Mouse (Mus musculus) heart, postnatal 10 days (tissue): Measurements from ENCODE around the gene Arntl. TPM values are rescaled to one million over a fixed set of nuclear protein-coding genes. Genes with fewer than 3 reads are reported as not detected.

Experiments
- DNase-seq, 2 experiments: peaks; one replicate each; pipeline ENCODE4 v3.0.0; 2021
- intact Hi-C: fragments of 180-260 bp; cut with DNase I; formaldehyde crosslinking; loops from one replicate; pipeline ENCODE4 v1.15.1; 2025
- total RNA-seq, 2 experiments: library from RNA; stranded (reverse); gene quantifications; 2 replicates each; pipeline ENCODE4 v1.2.3; 2021

Gene Arntl
- total RNA-seq, 2 experiments from 2014 or later: 11.1 to 12.2 TPM

GRCm38 (mm10) chr7:113278493-113278892 lies 71.2 kb downstream of the Arntl start:
- intact Hi-C loops: no loop called here
- DNase-seq: no peak

DNA sequence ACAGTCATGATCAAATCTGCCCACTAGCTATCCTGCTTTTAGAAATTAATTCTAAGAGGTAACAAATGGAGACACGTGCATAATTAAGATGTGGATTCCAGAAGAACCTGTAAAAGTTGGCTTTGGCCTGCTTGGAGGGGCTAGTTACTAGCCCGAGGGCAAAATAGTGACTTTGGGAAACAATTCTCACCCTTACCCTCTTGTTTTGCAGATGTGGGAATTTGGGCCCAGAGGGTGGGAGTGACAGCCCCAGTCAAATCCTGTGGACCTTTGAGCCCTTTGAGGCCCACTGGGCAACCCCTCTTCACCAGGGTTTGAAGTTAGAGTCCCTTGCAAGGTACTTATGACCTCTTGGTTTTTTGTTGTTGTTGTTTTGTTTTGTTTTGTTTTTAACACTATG lies 72.0 kb downstream of the Arntl start:
- no peak for DNase-seq
- intact Hi-C loops: no loop called here

- intact Hi-C loops: no loop called here
- no peak for DNase-seq
Observed at GRCm38 (mm10) chr7:113285405-113285804, 78.1 kb downstream of the Arntl start.

DNA sequence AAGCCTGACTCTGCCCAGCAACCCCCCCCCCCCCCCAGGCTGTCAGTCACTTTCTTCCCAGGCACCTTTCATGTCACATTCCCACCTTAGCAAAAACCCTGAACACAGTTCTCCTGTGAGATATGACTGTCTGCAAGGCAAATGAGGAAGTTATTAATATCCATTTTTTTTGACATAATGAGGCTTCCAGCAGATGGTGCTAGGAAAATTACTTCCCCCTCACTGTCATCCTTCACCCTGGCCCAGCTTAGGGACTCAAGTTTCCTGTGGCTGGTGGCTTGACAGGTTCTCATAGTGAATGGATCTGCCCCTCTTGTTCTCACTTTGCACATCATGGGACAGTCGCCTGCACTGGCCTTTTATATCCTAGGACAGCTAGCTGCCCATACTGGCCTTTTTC lies 81.9 kb downstream of the Arntl start:
- intact Hi-C loops: no loop called here
- DNase-seq: no peak

DNA sequence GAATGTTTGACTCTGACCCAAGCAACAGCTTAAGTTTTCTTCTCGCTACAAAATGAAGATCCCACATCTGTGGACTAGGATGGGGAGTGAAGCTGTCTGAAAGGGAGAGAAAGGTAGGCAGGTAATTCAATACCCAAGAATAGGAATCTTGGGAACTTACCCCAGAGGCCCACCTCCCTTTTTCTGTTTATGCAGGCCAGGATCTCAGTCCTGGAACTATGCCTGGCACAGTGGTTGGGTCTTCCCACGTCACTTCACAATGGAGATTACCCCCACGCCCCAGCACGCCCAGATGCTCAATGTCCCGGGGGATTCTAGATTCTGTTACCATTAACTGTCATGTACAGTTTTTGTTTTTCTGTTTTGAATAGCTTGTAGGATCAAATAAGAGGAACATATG lies 84.5 kb downstream of the Arntl start:
- intact Hi-C loops: no loop called here
- no peak for DNase-seq

DNA sequence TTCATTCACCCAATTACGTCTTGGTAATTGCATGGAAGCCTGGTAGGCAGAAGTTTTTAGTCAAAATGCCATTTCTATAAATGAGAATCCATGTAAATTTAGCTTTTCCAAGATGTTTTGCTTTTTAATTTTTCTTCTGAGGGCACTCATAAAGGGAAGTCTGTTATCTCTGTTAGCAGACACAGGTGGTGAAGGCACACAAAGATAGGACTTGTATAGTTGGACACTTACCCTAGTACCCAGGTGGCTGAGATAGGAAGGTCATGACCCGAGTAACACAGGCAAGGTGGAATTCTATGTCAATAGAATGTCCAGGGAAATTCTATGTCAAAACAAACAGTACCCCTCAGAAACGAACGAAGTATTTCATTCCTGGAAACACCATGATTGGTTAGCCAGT lies 84.9 kb downstream of the Arntl start:
- intact Hi-C loops: no loop called here
- no peak for DNase-seq

DNA sequence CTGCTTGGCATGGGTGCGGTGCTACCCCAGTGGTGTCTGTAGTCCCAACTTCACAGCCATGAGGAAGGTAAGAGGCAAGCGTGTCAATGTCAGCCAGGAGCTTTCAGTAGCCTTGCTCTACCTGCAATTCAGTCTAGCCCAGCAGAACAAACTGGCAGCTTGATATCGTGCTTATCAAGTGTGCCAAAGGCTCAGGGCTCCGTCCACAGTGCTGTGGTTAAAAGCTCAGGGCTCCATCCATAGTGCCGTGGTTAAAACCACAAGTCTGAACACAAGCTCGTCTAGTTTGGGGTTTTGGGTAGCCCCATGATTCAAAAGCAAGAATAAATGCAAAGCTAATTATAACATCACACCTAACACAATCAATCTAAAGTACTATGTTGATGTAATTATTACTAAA lies 87.3 kb downstream of the Arntl start:
- intact Hi-C loops: no loop called here
- DNase-seq: no peak

DNA sequence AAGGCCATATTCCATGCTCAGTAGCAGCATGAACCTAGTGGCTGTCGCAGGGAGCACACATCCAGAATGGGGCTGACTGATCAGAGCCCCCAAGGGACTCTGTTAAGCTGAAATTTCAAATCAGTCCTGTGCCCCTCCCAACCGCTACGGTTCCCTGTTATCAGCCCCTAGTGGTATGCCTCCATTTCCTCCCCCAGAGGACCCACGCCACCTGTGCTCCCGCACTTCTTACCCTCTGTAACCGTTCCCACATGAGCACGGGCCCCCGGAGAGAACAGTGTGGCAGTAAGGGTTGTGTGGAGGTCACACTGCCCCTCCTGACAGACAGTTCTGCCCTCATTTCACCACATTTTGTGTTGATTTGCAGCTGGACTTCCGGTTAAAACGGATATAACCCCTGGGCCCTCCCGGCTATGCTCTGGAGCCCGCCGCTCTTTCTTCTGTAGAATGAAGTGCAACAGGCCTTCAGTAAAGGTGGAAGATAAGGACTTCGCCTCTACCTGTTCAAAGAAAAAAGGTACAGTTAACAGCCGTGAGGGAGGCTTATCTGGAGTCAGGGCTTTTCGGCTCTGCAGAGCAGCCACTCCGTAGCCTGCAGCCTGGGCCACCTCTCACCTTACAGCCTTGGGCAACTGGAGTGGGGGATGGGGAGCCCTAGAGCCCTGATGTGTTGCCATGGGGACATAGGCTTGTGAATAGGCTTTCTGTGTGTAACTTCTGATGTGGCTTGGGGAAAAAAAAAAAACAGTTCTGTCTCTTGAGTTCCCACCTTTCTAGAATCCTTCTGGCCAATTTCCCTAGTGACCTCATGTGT lies 88.0 kb downstream of the Arntl start:
- intact Hi-C loops: no loop called here
- DNase-seq: no peak

DNA sequence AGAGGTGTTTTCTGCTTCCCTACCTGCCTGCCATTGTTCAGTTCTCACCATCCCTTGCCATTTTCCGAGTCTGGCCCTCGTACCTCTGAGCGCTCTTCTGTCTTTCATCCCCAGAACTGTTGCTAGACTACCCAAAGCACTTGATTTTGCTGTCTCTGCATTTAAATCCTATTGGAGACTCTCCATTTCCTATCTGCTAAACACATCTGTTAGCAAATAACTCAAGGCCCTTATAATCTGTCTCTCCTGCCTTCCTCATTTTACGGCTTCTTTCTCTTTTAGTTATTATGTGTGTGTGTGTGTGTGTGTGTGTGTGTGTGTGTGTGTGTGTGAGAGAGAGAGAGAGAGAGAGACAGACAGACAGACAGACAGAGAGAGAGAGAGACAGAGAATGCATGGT lies 90.5 kb downstream of the Arntl start:
- intact Hi-C loops: no loop called here
- no peak for DNase-seq

DNA sequence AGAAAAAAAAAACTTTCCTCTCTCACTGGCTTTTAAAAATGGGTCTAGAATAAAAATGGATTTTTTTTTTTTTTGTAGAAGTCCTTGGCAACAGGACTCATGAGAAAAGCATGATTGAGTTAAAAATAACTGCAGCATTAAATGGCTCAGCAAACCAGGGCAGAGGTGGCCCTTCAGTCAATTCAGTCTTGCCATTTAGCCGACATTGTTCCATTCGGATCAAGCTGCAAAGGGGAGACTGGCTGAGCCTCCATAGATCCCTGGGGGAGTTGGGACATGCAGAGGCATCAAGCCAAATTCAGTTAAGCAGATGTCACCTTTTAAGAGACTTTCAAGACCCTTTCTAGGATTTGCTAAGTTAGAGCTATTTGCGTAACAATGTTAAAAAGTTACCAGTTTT lies 102.9 kb downstream of the Arntl start:
- no peak for DNase-seq
- intact Hi-C loops: loop anchor here (5.0 kb wide), 2 partner anchors 43 to 388 kb away; no protein-coding TSS in a partner anchor

DNA sequence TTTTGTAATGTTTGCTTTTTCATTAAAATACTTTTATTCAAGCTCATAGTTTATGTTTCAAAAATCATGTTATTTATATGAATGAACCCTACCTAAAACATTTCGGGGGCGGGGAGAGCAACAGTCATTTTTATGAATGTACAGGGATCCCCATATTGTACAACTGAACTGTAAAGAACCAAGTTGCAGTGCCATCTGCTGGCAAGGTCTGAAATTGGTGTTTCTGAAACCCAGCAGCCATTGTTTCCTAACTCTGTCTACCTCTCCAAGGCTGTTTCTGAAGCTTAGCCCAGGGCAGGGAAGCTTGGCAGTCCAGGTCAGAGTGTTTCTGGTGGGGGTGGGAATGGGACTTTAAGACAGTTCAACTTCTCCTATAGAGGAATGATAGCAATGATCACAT lies 104.5 kb downstream of the Arntl start:
- DNase-seq: peak; percentile 64 to 76
- intact Hi-C loops: loop anchor here (1.0 to 5.0 kb wide), 3 partner anchors 44 to 389 kb away; no protein-coding TSS in a partner anchor

DNA sequence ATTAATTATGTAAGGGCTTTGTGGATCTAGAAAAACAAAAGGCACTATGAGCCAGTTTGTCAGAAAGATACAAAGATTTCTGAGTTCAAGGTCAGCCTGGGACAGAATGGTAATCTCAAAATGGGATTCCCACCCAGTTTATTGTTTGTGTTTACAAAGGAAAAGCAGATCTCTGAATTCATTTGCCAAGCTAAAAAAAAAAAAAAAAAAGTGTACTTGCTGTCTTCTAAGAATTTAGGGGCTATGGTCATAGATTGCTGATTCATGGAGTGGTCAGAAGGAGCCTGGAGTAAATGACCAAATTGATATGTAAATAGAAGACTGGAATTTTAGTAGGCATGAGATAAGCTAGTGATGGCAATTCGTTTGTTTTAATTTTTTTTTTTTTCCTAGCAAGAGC lies 112.9 kb downstream of the Arntl start:
- DNase-seq: no peak
- intact Hi-C loops: no loop called here

- intact Hi-C loops: no loop called here
- DNase-seq: no peak
Observed at GRCm38 (mm10) chr7:113334036-113334435, 126.8 kb downstream of the Arntl start.

DNA sequence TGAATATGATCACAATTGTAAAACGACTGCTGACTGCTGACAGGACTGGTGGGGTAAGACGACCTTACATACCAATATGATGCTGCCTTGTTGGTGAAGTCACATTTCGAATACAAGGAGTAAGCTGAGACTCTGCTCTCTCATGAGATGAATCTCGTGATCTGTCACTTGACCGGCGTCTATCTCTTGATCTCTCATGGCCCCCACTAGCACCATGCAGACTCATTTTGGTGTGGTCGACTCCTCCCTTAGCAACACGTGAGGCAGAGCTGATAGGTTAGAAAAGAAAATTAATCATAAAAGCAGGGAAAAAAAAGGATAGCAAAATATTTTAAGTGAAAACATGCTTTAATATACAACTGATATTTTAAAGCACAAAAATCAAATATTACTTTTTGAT lies 128.0 kb downstream of the Arntl start:
- DNase-seq: no peak
- intact Hi-C loops: no loop called here

DNA sequence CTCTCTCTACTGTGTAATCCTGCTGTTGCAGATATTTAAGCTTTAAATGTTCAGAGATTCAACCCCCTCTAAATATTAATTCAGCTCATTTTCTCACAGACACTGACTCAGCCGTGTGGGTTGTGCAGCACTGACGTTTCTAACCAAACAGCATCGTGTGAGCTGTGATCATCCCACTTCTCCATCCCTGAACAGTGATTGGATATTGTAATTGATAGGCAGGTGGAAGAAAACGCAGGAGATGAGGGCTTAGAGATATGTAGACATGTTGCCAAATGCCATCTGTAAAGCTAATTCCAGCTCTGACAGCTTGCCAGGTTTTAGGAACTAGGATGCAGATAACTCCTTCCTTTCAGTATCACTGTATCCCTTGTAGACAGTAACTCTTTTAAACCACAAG lies 140.0 kb downstream of the Arntl start:
- intact Hi-C loops: no loop called here
- peak; percentile 35 to 49 for DNase-seq

GRCm38 (mm10) chr7:113347694-113348093 lies 140.4 kb downstream of the Arntl start:
- intact Hi-C loops: no loop called here
- no peak for DNase-seq

DNA sequence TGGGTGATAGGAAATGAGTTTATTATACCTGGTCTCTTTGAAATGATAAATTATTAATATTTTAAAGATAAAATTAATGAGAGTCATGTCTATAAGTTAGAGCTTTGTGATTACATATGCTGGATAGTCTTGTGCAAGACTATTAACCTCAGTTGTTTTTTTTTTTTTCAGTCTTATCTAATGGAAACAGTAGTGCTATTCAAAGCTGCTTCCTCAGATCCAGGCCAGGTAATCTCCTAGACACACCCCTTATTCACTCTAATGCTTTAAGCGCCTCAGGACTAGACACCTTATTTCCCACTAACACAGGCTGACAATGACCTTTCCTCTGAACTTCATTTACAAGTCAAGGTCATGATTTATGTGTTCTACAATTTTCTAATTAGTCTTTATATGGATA lies 141.8 kb downstream of the Arntl start:
- intact Hi-C loops: no loop called here
- no peak for DNase-seq

Other genes with a start within 250 kb of the Arntl start
- 10 to 100 TPM; 15.3 to 15.7 TPM for gene Btbd10, start 161.9 kb downstream of the Arntl start, total RNA-seq
- not detected for gene Pth, start 181.1 kb downstream of the Arntl start, total RNA-seq